Mouse (Mus musculus): Measurements from ENCODE around the gene Mtpn. TPM values are rescaled to one million over a fixed set of nuclear protein-coding genes. Genes with fewer than 3 reads are reported as not detected.

The Mtpn gene
- polyA plus RNA-seq (2012; fragmentation: generic; extraction: Trizol), result 58.4 TPM
- long read RNA-seq, experiment 1, transcript Mtpn-201 (4 exons, 3,960 nt), result major isoform, 139 of 159 reads
- long read RNA-seq, experiment 1, partial matches to known transcripts, result 0 of 159 reads
- long read RNA-seq, experiment 1, other reads (novel, unspliced or antisense), result 20 of 159 reads
- long read RNA-seq, experiment 2, transcript Mtpn-201 (4 exons, 3,960 nt), result major isoform, 1,140 of 1,160 reads
- long read RNA-seq, experiment 2, partial matches to known transcripts, result 3 of 1,160 reads
- long read RNA-seq, experiment 2, other reads (novel, unspliced or antisense), result 17 of 1,160 reads

DNA sequence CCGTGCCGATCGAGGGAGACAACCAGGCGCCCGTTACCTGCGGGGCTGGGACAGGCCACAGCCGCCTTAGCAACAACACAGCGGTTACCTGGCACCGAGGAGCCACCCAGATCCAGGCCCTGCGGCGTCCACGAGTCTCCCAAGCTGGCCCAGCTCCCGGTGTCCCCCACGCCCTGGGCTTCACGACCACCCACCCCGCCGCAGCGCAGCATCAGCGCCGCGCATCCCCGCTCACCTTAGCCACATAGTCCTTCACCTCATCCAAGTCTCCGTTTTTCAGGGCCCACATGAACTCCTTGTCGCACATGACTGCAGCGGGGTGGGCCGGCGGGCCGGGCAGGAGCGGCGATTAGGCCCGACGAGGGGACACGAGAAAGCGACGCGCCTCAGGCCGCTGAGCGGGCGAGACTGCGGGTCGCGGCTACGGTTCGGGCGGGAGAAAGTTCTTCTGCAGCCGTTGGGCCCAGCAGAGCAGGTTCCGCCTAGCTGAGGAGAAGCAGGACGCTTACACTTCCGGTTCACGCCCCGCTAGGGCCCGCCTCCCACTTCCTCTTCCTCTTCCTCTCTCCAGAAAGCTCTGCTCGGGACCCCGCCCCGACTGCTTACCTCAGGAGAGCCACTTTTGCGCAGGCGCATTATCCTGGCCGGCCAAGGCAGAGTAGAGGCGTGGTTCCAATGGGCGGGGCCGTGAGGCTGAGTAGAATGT, at the start of gene Mtpn:
Mtpn (minus strand) TSS at position 585 of the 706 bp plus-strand sequence.
- Histone ChIP-seq H3K79me2 (ENCODE audit: control insufficient read depth, insufficient read depth) (peaks cover 51% of the 10 kb centered on the region), H3ac (ENCODE audit: control insufficient read depth, insufficient read length, low read depth) (peak within 1 kb of the TSS; percentile 98), H3K79me3 (ENCODE audit: low read depth) (peaks cover 46% of the 10 kb centered on the region), H3K36me3 (ENCODE audit: control insufficient read depth, insufficient read depth) (peaks cover 16% of the 10 kb centered on the region), H3K4me3 (ENCODE audit: insufficient read depth, poor library complexity, severe bottlenecking) (peak within 1 kb of the TSS; percentile 96), H3K27me3 (ENCODE audit: control insufficient read depth, insufficient read depth, insufficient read length) (no peaks in the 10 kb centered on the region)
- TF ChIP-seq USF1 (IDR thresholded peaks at IDR 0.05; ENCODE audit: low read depth), result no peak
- no peak for TF ChIP-seq CTCF (IDR thresholded peaks at IDR 0.05; ENCODE audit: control insufficient read depth, insufficient read depth, insufficient read length)
- peak; percentile 45 for TF ChIP-seq MAX (IDR thresholded peaks at IDR 0.05)

- H3K79me2 ChIP-seq (ENCODE audit: control insufficient read depth, insufficient read depth), result no peaks in the 10 kb centered on the region
- H3K4me3 ChIP-seq (ENCODE audit: insufficient read depth, poor library complexity, severe bottlenecking), result no peak overlapping the region
- no peaks in the 10 kb centered on the region for H3K27me3 ChIP-seq (ENCODE audit: control insufficient read depth, insufficient read depth, insufficient read length)
- H3ac ChIP-seq (ENCODE audit: control insufficient read depth, insufficient read length, low read depth), result no peak overlapping the region
- TF ChIP-seq USF1 (IDR thresholded peaks at IDR 0.05; ENCODE audit: low read depth), result no peak
- no peak for TF ChIP-seq CEBPB (IDR thresholded peaks at IDR 0.05; ENCODE audit: low read depth)
- TF ChIP-seq FOSL1 (IDR thresholded peaks at IDR 0.05; ENCODE audit: insufficient read depth, low read length, poor library complexity, severe bottlenecking), result no peak
- TF ChIP-seq MYOD1 (IDR thresholded peaks at IDR 0.05; ENCODE audit: control insufficient read depth, insufficient read length, low read depth), result no peak
- H3K79me3 ChIP-seq (ENCODE audit: low read depth), result no peaks in the 10 kb centered on the region
- H3K36me3 ChIP-seq (ENCODE audit: control insufficient read depth, insufficient read depth), result no peaks in the 10 kb centered on the region
Observed at GRCm38 (mm10) chr6:35568731-35569130, 29.0 kb upstream of the Mtpn start.

GRCm38 (mm10) chr6:35567755-35568154, 28.1 kb upstream of the Mtpn start:
- Histone ChIP-seq H3ac (ENCODE audit: control insufficient read depth, insufficient read length, low read depth) (no peak overlapping the region), H3K4me3 (ENCODE audit: insufficient read depth, poor library complexity, severe bottlenecking) (no peak overlapping the region), H3K79me3 (ENCODE audit: low read depth) (no peaks in the 10 kb centered on the region), H3K79me2 (ENCODE audit: control insufficient read depth, insufficient read depth) (no peaks in the 10 kb centered on the region), H3K27me3 (ENCODE audit: control insufficient read depth, insufficient read depth, insufficient read length) (no peaks in the 10 kb centered on the region), H3K36me3 (ENCODE audit: control insufficient read depth, insufficient read depth) (no peaks in the 10 kb centered on the region)
- TF ChIP-seq USF1 (IDR thresholded peaks at IDR 0.05; ENCODE audit: low read depth), result no peak
- TF ChIP-seq MYOD1 (IDR thresholded peaks at IDR 0.05; ENCODE audit: control insufficient read depth, insufficient read length, low read depth), result no peak
- no peak for TF ChIP-seq MAX (IDR thresholded peaks at IDR 0.05)
- TF ChIP-seq CTCF (IDR thresholded peaks at IDR 0.05; ENCODE audit: control insufficient read depth, insufficient read depth, insufficient read length), result no peak
- TF ChIP-seq FOSL1 (IDR thresholded peaks at IDR 0.05; ENCODE audit: insufficient read depth, low read length, poor library complexity, severe bottlenecking), result no peak
- TF ChIP-seq MYOG (IDR thresholded peaks at IDR 0.05; ENCODE audit: control insufficient read depth, extremely low read depth, insufficient read length), result no peak
- no peak for TF ChIP-seq CEBPB (IDR thresholded peaks at IDR 0.05; ENCODE audit: low read depth)

- Histone ChIP-seq H3K79me3 (ENCODE audit: low read depth) (no peaks in the 10 kb centered on the region), H3K79me2 (ENCODE audit: control insufficient read depth, insufficient read depth) (no peaks in the 10 kb centered on the region), H3K4me3 (ENCODE audit: insufficient read depth, poor library complexity, severe bottlenecking) (no peak overlapping the region), H3K36me3 (ENCODE audit: control insufficient read depth, insufficient read depth) (no peaks in the 10 kb centered on the region), H3ac (ENCODE audit: control insufficient read depth, insufficient read length, low read depth) (no peak overlapping the region), H3K27me3 (ENCODE audit: control insufficient read depth, insufficient read depth, insufficient read length) (no peaks in the 10 kb centered on the region)
- TF ChIP-seq MAX (IDR thresholded peaks at IDR 0.05), result no peak
- no peak for TF ChIP-seq USF1 (IDR thresholded peaks at IDR 0.05; ENCODE audit: low read depth)
- TF ChIP-seq MYOD1 (IDR thresholded peaks at IDR 0.05; ENCODE audit: control insufficient read depth, insufficient read length, low read depth), result no peak
- no peak for TF ChIP-seq CTCF (IDR thresholded peaks at IDR 0.05; ENCODE audit: control insufficient read depth, insufficient read depth, insufficient read length)
- TF ChIP-seq FOSL1 (IDR thresholded peaks at IDR 0.05; ENCODE audit: insufficient read depth, low read length, poor library complexity, severe bottlenecking), result no peak
- no peak for TF ChIP-seq CEBPB (IDR thresholded peaks at IDR 0.05; ENCODE audit: low read depth)
- TF ChIP-seq MYOG (IDR thresholded peaks at IDR 0.05; ENCODE audit: control insufficient read depth, extremely low read depth, insufficient read length), result no peak
Observed at GRCm38 (mm10) chr6:35559950-35560349, 20.3 kb upstream of the Mtpn start.

GRCm38 (mm10) chr6:35544352-35544751, 4.7 kb upstream of the Mtpn start:
- no peak overlapping the region for H3ac ChIP-seq (ENCODE audit: control insufficient read depth, insufficient read length, low read depth)
- H3K79me3 ChIP-seq (ENCODE audit: low read depth), result peaks cover 1% of the 10 kb centered on the region
- no peaks in the 10 kb centered on the region for H3K36me3 ChIP-seq (ENCODE audit: control insufficient read depth, insufficient read depth)
- peaks cover 3% of the 10 kb centered on the region for H3K79me2 ChIP-seq (ENCODE audit: control insufficient read depth, insufficient read depth)
- H3K27me3 ChIP-seq (ENCODE audit: control insufficient read depth, insufficient read depth, insufficient read length), result no peaks in the 10 kb centered on the region
- no peak overlapping the region for H3K4me3 ChIP-seq (ENCODE audit: insufficient read depth, poor library complexity, severe bottlenecking)
- TF ChIP-seq FOSL1 (IDR thresholded peaks at IDR 0.05; ENCODE audit: insufficient read depth, low read length, poor library complexity, severe bottlenecking), result no peak
- TF ChIP-seq MAX (IDR thresholded peaks at IDR 0.05), result no peak
- no peak for TF ChIP-seq MYOD1 (IDR thresholded peaks at IDR 0.05; ENCODE audit: control insufficient read depth, insufficient read length, low read depth)
- no peak for TF ChIP-seq USF1 (IDR thresholded peaks at IDR 0.05; ENCODE audit: low read depth)
- TF ChIP-seq CEBPB (IDR thresholded peaks at IDR 0.05; ENCODE audit: low read depth), result no peak
- TF ChIP-seq MYOG (IDR thresholded peaks at IDR 0.05; ENCODE audit: control insufficient read depth, extremely low read depth, insufficient read length), result no peak
- TF ChIP-seq CTCF (IDR thresholded peaks at IDR 0.05; ENCODE audit: control insufficient read depth, insufficient read depth, insufficient read length), result no peak
